Mouse (Mus musculus) limb, embryonic 11.5 days (tissue): ENCODE data around the gene Prickle1. TPM values are rescaled to one million over a fixed set of nuclear protein-coding genes. Genes with fewer than 3 reads are reported as not detected.

Experiments
- ATAC-seq: fragments of 200-750 bp; cut with Nextera tagmentation; 2 replicates; pipeline ENCODE4 v1.8.0; 2017; ENCODE audit warnings: low read depth; ENCODE audit not compliant: insufficient number of reproducible peaks, low FRiP score, low TSS enrichment
- DNase-seq: peaks from one replicate; pipeline ENCODE4 v3.0.0-alpha.2; 2015; ENCODE audit warnings: low spot score
- H3K27ac ChIP-seq: fragments of 300-500 bp; sonication (generic); replicated peaks from 2 replicates; pipeline ENCODE4 v1.5.1; 2014; ENCODE audit warnings: low read depth, mild to moderate bottlenecking, low read length
- H3K27me3 ChIP-seq: fragments of 300-500 bp; sonication (generic); 2 replicates; pipeline ENCODE4 v1.6.1; 2014; ENCODE audit warnings: mild to moderate bottlenecking, low read length, mixed read lengths; ENCODE audit not compliant: control insufficient read depth, insufficient read depth
- H3K36me3 ChIP-seq: fragments of 300-500 bp; sonication (generic); 2 replicates; pipeline ENCODE4 v1.6.1; 2014; ENCODE audit warnings: mild to moderate bottlenecking, low read length, moderate library complexity, mixed read lengths; ENCODE audit not compliant: control insufficient read depth, insufficient read depth
- H3K4me1 ChIP-seq: fragments of 300-500 bp; sonication (generic); 2 replicates; pipeline ENCODE4 v1.6.1; 2014; ENCODE audit warnings: low read length, mixed read lengths; ENCODE audit not compliant: control insufficient read depth, insufficient read depth
- H3K4me2 ChIP-seq: fragments of 300-500 bp; sonication (generic); 2 replicates; pipeline ENCODE4 v1.6.1; 2014; ENCODE audit warnings: low read depth, mild to moderate bottlenecking, moderate library complexity; ENCODE audit not compliant: severe bottlenecking
- H3K4me3 ChIP-seq: fragments of 300-500 bp; sonication (generic); 2 replicates; pipeline ENCODE4 v1.5.1; 2014; ENCODE audit warnings: low read depth, low read length
- H3K9ac ChIP-seq: fragments of 300-500 bp; sonication (generic); 2 replicates; pipeline ENCODE4 v1.6.1; 2014; ENCODE audit warnings: mild to moderate bottlenecking, low read length
- H3K9me3 ChIP-seq: fragments of 300-500 bp; sonication (generic); 2 replicates; pipeline ENCODE4 v1.6.1; 2016; ENCODE audit warnings: low read length; ENCODE audit not compliant: control insufficient read depth
- WGBS: fragments of 180-500 bp; shearing (Covaris S2); extraction: QIAGEN DNeasy Blood & Tissue Kit; methylation state at CpG from one replicate; pipeline ENCODE4 v1.1.7; 2014; 5-methylcytosine and 5-hydroxymethylcytosine counted together
- polyA plus RNA-seq: library from polyadenylated mRNA; unstranded; fragments of >200 nt; fragmentation: Nextera tagmentation; extraction: Ambion mirVana; gene quantifications from 2 replicates; pipeline ENCODE4 v1.2.1, GENCODE M21; 2014

Gene Prickle1
- polyA plus RNA-seq, 1 experiment from 2014 or later: 30.0 TPM

DNA sequence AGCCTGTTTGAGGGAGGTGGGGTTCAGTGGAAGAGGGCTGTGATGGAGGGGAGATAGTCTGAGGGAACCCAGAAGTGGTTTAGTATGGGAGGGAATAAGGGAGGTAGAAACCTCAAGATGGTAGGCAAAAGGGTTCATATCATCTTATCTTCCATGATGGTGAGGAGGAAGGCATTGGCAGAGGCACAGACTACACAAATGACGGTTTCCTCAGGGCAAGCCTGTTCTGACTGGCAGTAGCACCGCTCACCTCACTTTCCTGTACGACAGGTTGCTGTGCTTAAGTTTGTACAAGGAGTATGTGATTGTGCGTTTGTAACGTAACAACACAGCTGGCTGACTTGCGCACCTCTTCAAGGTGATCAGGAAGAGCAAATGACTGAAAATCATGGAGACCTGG lies 7.2 kb upstream of the Prickle1 start:
- no peak overlapping the region for H3K4me3 ChIP-seq
- H3K4me1 ChIP-seq: no peaks in the 10 kb centered on the region
- H3K36me3 ChIP-seq: no peaks in the 10 kb centered on the region
- H3K27ac ChIP-seq: no peak overlapping the region
- no peak overlapping the region for H3K4me2 ChIP-seq
- H3K9ac ChIP-seq: no peak overlapping the region
- no peaks in the 10 kb centered on the region for H3K9me3 ChIP-seq
- no peak for DNase-seq
- no peak for ATAC-seq
- H3K27me3 ChIP-seq: no peaks in the 10 kb centered on the region
- WGBS: 94% methylated on average over 6 of the region's 6 CpGs

DNA sequence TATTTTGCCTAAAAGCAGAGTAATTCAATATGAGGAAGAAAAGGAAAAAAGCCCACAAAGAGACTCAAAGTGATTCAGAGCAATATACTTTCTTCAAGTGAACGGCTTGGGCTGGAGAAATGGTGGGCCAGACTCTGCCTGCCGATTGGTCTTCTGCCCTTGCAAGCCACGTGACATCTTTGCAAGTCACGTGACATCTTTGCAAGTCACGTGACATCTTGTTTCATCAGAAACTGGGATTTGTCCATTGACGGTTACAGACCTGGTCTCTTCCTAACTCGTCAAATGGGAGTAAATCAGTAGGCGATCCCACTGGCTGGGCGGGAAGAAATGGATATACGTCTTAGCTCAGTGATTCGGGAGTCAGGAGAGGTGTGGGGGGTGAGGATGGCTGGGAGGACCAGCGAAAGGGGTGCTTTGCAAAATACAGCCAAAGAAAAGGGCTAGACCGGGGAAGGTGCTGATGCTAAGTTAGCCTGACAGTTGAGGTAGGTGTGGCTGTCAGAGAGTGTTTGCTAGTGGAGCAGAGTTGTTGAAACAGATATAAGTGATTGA lies 5.8 kb upstream of the Prickle1 start:
- H3K4me2 ChIP-seq: no peak overlapping the region
- peaks cover 5% of the 10 kb centered on the region for H3K4me1 ChIP-seq
- DNase-seq: no peak
- no peak overlapping the region for H3K4me3 ChIP-seq
- ATAC-seq: no peak
- H3K9ac ChIP-seq: no peak overlapping the region
- 91% methylated on average over 13 of the region's 13 CpGs for WGBS
- H3K27ac ChIP-seq: no peak overlapping the region
- no peaks in the 10 kb centered on the region for H3K9me3 ChIP-seq
- no peaks in the 10 kb centered on the region for H3K27me3 ChIP-seq
- H3K36me3 ChIP-seq: no peaks in the 10 kb centered on the region

DNA sequence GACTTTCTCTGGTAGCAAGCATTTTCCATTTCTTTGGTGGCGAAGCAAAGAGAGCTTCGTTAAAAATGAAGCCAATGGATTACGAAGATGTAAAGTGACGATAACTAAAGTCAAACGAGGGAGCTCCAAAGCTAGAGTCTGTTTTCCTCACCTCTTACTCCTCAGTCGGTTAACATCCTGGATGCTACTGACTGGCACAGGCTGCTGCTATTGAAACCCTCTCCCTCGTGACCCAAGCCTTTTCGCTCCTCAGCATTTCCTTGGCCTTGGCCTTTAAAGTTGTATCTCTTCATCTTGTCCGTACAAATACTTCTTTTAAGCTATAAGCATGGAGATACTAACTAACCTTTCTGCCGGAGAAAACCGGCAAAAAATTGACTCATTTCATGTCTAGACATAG lies 1.3 kb upstream of the Prickle1 start:
- Histone ChIP-seq H3K4me2 (peak overlapping the region; percentile 84; the same call in 1 of the 2 replicates), H3K4me3 (no peak overlapping the region), H3K9me3 (no peaks in the 10 kb centered on the region), H3K9ac (no peak overlapping the region), H3K4me1 (peaks cover 19% of the 10 kb centered on the region), H3K27me3 (no peaks in the 10 kb centered on the region), H3K36me3 (no peaks in the 10 kb centered on the region), H3K27ac (peak overlapping the region; percentile 96; the same call in 1 of the 2 replicates)
- WGBS: 63% methylated on average over 11 of the region's 11 CpGs
- no peak for DNase-seq
- ATAC-seq: no peak

DNA sequence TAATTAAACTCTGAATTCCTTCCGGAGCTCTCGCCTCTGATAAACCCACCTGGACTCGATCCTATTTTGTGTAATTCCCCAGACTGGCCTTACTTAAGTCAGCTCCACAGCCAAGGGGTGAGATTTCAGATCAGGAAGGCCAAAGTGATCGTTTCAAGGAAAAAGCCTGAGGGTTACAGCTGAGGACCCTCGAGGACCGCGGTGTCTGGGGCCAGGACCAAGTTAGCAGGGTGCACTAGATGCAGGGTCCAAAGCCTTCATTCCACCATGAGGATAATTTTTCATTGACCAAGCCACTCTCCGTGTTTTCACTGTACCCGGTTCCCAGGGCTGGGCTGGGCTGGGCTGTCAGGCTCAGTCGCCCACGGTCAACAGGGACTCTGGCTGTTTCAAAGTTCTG lies 594 bp upstream of the Prickle1 start:
- no peaks in the 10 kb centered on the region for H3K9me3 ChIP-seq
- WGBS: under 1% methylated on average over 11 of the region's 11 CpGs

DNA sequence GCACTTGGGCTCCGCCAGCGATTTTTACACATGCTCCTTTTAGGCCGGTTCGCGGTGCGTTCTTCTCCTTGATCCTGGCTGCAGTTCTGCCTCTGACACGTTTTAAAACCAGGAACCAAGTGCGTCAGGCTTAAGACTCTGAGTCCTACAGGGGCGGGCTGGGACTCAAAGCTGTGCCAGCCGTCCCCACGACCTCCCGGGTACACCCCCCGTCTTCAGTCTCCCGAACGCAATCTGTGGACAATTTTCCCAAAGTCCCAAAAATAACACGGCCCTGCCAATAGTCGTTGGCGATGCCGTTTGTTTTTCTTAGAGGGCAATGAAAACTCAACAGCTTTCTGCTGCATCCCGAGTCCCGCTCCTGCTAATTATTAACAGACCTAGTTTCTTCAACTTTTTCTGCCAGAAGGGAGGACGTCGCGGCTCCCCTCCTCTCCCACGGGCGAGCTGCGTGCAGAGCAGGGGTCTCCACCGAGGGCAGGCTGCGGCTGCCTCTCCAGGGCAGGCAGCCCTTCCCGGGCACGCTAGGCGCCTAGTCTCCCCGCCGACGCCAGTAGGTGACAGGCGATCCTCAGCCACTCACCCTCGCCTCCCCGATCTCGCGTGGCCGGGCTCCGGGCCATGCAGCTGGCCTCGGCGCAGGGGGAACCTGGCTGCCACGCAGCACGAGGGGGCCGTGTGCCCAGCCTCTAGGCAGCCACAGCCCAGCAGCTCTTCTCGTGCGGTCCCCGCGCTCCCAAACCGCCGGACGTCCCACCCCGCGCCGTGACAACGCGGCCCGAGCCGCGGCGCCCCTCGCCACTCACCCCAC lies 598 bp downstream of the Prickle1 start:
- under 1% methylated on average over 64 of the region's 64 CpGs for WGBS
- H3K4me2 ChIP-seq: peak overlapping the region; percentile 84
- no peaks in the 10 kb centered on the region for H3K27me3 ChIP-seq
- no peaks in the 10 kb centered on the region for H3K36me3 ChIP-seq
- peak overlapping the region; percentile 96 for H3K4me3 ChIP-seq
- ATAC-seq (peak; percentile 66), DNase-seq (peak; percentile 78)
- H3K4me1 ChIP-seq: peaks cover 29% of the 10 kb centered on the region
- H3K27ac ChIP-seq: peak overlapping the region; percentile 96
- H3K9ac ChIP-seq: peak overlapping the region; percentile 95
- no peaks in the 10 kb centered on the region for H3K9me3 ChIP-seq

More for the DNA sequence above, 594 bp upstream of the Prickle1 start:
- Histone ChIP-seq H3K9ac (peak overlapping the region; percentile 62), H3K4me3 (peak overlapping the region; percentile 96), H3K27ac (peak overlapping the region; percentile 96), H3K27me3 (no peaks in the 10 kb centered on the region), H3K4me2 (peak overlapping the region; percentile 84), H3K36me3 (no peaks in the 10 kb centered on the region), H3K4me1 (peaks cover 25% of the 10 kb centered on the region)
- ATAC-seq (peak; percentile 59), DNase-seq (peak; percentile 83)

DNA sequence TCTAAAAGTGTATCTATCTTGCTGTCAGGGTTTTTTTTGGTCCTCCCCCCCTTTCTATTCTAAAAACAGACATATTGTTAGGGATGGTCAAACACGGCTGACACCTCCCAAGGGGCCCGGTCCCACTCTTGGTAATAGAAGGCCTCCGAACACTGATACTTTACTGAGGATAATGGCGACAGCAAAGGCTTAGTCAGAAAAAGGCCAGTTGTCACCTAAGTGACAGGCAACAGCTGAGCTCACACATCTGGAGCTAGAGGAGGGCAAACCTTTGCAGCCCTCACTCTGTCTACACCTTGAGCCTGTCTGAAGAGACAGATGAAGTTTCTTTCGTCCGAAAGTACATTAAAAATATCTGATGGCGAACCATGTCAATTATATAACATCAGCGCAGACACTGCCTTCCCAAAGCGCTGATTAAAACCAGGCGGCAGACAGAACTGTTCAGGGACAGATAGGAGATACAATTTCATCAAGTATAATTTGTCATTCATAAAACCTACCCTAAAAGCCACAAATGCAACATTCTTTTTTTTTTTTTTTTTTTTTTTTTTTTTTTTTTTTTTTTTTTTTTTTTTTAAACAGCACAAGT lies 1.3 kb downstream of the Prickle1 start:
- Histone ChIP-seq H3K36me3 (no peaks in the 10 kb centered on the region), H3K9me3 (no peaks in the 10 kb centered on the region), H3K4me3 (peak overlapping the region; percentile 96), H3K27me3 (no peaks in the 10 kb centered on the region), H3K9ac (peak overlapping the region; percentile 36), H3K4me2 (peak overlapping the region; percentile 84), H3K4me1 (peaks cover 33% of the 10 kb centered on the region), H3K27ac (no peak overlapping the region)
- 9% methylated on average over 10 of the region's 10 CpGs for WGBS
- ATAC-seq (no peak), DNase-seq (peak; percentile 45)

DNA sequence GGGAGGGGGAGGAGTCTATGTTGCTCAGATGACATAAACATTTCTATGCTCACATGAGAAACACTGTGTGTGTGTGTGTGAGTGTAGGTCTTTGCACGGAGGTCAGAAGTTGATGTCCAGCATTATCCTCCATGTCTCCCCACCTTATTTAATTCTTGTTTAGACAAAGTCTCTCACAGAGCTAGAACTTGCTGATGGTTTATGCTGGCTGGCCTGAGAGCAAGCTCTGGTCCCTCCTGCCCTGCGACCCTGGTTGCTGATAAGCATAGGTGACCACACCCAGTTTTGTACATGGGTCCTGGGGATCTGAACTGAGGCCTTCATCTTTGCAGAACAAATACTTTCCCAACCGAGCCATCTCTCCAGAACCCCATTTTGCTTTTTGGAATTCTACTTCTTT lies 3.1 kb downstream of the Prickle1 start:
- no peak for ATAC-seq
- peaks cover 39% of the 10 kb centered on the region for H3K4me1 ChIP-seq
- H3K36me3 ChIP-seq: no peaks in the 10 kb centered on the region
- DNase-seq: no peak
- H3K4me3 ChIP-seq: no peak overlapping the region
- H3K9ac ChIP-seq: no peak overlapping the region
- H3K27ac ChIP-seq: no peak overlapping the region
- no peaks in the 10 kb centered on the region for H3K27me3 ChIP-seq
- no peak overlapping the region; the same call in 1 of the 2 replicates for H3K4me2 ChIP-seq
- WGBS: 59% methylated on average over 3 of the region's 3 CpGs
- H3K9me3 ChIP-seq: no peaks in the 10 kb centered on the region

DNA sequence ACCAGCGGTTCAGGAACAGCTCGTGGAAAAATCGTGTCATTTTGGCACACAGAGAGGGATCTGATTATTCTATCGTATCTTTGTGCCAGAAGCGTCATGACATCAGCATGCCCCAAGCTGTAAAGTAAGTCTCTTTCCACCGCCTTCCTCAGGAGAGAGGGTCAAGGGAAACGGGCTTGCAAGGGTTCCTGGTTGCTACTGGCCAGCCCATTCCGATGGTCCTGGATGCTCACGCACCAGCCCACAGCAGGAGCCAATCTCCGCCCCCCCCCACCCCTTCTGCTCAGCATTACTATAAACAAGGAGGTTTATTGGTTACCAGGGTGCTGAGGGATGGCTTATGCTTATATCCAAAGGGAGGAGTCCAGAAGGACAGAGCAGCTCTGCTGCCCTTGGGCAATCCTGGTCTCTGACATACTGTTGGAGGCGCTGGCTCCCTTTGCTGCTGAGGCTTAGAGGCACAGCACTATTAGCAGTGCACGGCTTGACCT lies 3.8 kb downstream of the Prickle1 start:
- no peak for ATAC-seq
- no peaks in the 10 kb centered on the region for H3K9me3 ChIP-seq

More for the DNA sequence above, 3.8 kb downstream of the Prickle1 start:
- peak; percentile 53 for DNase-seq
- no peaks in the 10 kb centered on the region for H3K36me3 ChIP-seq
- no peaks in the 10 kb centered on the region for H3K27me3 ChIP-seq
- H3K4me2 ChIP-seq: peak overlapping the region; percentile 47
- H3K4me1 ChIP-seq: peaks cover 39% of the 10 kb centered on the region
- H3K27ac ChIP-seq: no peak overlapping the region; the same call in 1 of the 2 replicates
- no peak overlapping the region for H3K4me3 ChIP-seq
- no peak overlapping the region for H3K9ac ChIP-seq
- WGBS: 1% methylated on average over 12 of the region's 12 CpGs
